Mouse (Mus musculus): ENCODE measurements around the gene E2f2. TPM values are rescaled to one million over a fixed set of nuclear protein-coding genes. Genes with fewer than 3 reads are reported as not detected.

Gene E2f2
- total and polyA plus RNA-seq, 3 experiments: 0.65 to 5.3 (median 1.3) TPM

- Histone ChIP-seq H3K79me2 (replicated peaks; ENCODE audit: control insufficient read depth, insufficient read depth, low read length) (no peaks in the 10 kb centered on the region), H3K9ac (ENCODE audit: low read depth, low read length) (no peak overlapping the region), H3K4me3 (no peak overlapping the region), H3K4me1 (ENCODE audit: control insufficient read depth, insufficient read depth, low read length) (peaks cover 4% of the 10 kb centered on the region), H3K27me3 (ENCODE audit: control insufficient read depth, insufficient read depth, low read length) (no peaks in the 10 kb centered on the region), H3K27ac (no peak overlapping the region), H3K36me3 (ENCODE audit: control insufficient read depth, insufficient read depth, low read length) (no peaks in the 10 kb centered on the region)
- DNase-seq: no peak
- no peak for TF ChIP-seq EP300 (IDR thresholded peaks at IDR 0.05; ENCODE audit: insufficient read depth, low read depth, low read length)
- no peak for TF ChIP-seq POLR2A (IDR thresholded peaks at IDR 0.05; ENCODE audit: insufficient read depth, low read depth, low read length)
- no peak for TF ChIP-seq CTCF (IDR thresholded peaks at IDR 0.05)
- intact Hi-C loops (cut with DNase I): no loop called here
- WGBS: 91% methylated on average over 23 of the region's 23 CpGs
Measured at GRCm38 (mm10) chr4:136186739-136187472, 14.7 kb downstream of the E2f2 start.

DNA sequence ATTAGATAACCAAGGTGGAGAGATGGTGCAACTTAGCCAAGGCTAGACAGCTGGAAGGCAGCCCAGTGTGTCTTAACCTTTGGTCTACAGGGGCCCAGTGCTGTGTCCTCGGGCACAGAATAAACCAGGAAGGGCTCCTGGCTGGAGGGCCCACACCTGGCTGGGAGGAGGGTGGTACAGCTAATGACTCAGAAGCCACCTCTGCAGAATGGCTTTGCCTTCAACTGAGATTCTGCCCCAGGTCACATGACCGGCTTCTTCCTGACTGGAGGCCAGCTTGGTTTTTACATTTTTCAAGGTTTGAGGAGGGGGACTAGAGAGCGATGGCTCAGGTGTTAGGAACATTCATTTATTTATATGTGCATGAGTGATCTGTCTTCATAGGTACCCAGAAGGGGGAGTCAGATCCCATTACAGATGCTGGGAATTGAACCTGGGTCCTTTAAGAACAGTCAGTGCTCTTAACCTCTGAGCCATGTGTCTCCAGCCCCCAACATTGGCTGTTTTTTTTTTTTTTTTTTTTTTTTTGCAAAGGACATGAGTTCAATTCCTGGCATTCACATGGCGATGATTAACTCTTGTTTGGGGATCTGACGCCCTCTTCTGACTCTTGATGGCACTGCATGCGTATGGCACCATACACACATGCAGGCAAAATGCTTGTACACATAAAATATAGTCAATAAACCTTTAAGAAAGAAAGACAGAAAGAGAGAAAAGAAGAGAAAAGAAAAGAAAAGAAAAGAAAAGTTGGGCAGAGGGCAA, 17.0 kb downstream of the E2f2 start:
- Histone ChIP-seq H3K4me1 (ENCODE audit: control insufficient read depth, insufficient read depth, low read length) (peaks cover 4% of the 10 kb centered on the region), H3K27me3 (ENCODE audit: control insufficient read depth, insufficient read depth, low read length) (no peaks in the 10 kb centered on the region), H3K9ac (ENCODE audit: low read depth, low read length) (no peak overlapping the region), H3K36me3 (ENCODE audit: control insufficient read depth, insufficient read depth, low read length) (no peaks in the 10 kb centered on the region), H3K27ac (no peak overlapping the region), H3K4me3 (no peak overlapping the region), H3K79me2 (replicated peaks; ENCODE audit: control insufficient read depth, insufficient read depth, low read length) (no peaks in the 10 kb centered on the region)
- intact Hi-C loops (cut with DNase I): no loop called here
- 84% methylated on average over 6 of the region's 6 CpGs for WGBS
- DNase-seq: no peak
- TF ChIP-seq EP300 (IDR thresholded peaks at IDR 0.05; ENCODE audit: insufficient read depth, low read depth, low read length) (no peak), CTCF (IDR thresholded peaks at IDR 0.05) (peak; percentile 38; the same call in 1 of the 2 replicates), POLR2A (IDR thresholded peaks at IDR 0.05; ENCODE audit: insufficient read depth, low read depth, low read length) (no peak)

DNA sequence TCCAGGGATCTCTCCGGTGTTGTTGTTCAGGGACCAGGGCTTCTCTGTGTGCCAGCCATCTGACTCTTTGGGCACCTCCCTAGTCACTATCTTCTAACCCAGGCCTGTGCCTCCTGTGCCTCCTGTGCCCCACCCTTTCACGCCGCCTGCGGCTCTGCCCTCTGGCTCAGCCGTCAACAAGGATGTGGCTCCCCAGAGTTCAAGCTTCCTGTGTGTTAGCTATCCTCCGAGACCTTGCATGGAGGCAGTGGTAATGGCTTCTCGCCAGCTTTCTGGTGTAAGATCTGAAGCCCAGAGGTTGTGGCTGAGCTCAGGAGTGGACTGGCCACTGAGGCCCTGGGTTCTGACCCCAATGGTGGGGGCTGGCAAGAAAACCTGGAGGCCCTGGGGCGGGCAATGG, 17.7 kb downstream of the E2f2 start:
- H3K79me2 ChIP-seq (replicated peaks; ENCODE audit: control insufficient read depth, insufficient read depth, low read length): no peaks in the 10 kb centered on the region
- H3K27me3 ChIP-seq (ENCODE audit: control insufficient read depth, insufficient read depth, low read length): no peaks in the 10 kb centered on the region
- DNase-seq: no peak
- H3K27ac ChIP-seq: no peak overlapping the region
- 62% methylated on average over 8 of the region's 8 CpGs for WGBS
- H3K36me3 ChIP-seq (ENCODE audit: control insufficient read depth, insufficient read depth, low read length): no peaks in the 10 kb centered on the region
- peaks cover 4% of the 10 kb centered on the region for H3K4me1 ChIP-seq (ENCODE audit: control insufficient read depth, insufficient read depth, low read length)
- H3K9ac ChIP-seq (ENCODE audit: low read depth, low read length): no peak overlapping the region
- H3K4me3 ChIP-seq: no peak overlapping the region
- intact Hi-C loops (cut with DNase I): no loop called here
- no peak for TF ChIP-seq POLR2A (IDR thresholded peaks at IDR 0.05; ENCODE audit: insufficient read depth, low read depth, low read length)
- no peak for TF ChIP-seq CTCF (IDR thresholded peaks at IDR 0.05)
- TF ChIP-seq EP300 (IDR thresholded peaks at IDR 0.05; ENCODE audit: insufficient read depth, low read depth, low read length): no peak

- Histone ChIP-seq H3K27me3 (ENCODE audit: control insufficient read depth, insufficient read depth, low read length) (no peaks in the 10 kb centered on the region), H3K79me2 (replicated peaks; ENCODE audit: control insufficient read depth, insufficient read depth, low read length) (no peaks in the 10 kb centered on the region), H3K4me3 (no peak overlapping the region), H3K27ac (no peak overlapping the region), H3K36me3 (ENCODE audit: control insufficient read depth, insufficient read depth, low read length) (no peaks in the 10 kb centered on the region), H3K4me1 (ENCODE audit: control insufficient read depth, insufficient read depth, low read length) (no peaks in the 10 kb centered on the region), H3K9ac (ENCODE audit: low read depth, low read length) (no peak overlapping the region)
- 68% methylated on average over 3 of the region's 3 CpGs for WGBS
- DNase-seq: no peak
- TF ChIP-seq EP300 (IDR thresholded peaks at IDR 0.05; ENCODE audit: insufficient read depth, low read depth, low read length) (no peak), CTCF (IDR thresholded peaks at IDR 0.05) (no peak), POLR2A (IDR thresholded peaks at IDR 0.05; ENCODE audit: insufficient read depth, low read depth, low read length) (no peak)
- intact Hi-C loops (cut with DNase I): no loop called here
Measured at GRCm38 (mm10) chr4:136193571-136193970, 21.4 kb downstream of the E2f2 start.

- no peak for DNase-seq
- 63% methylated on average over 7 of the region's 7 CpGs for WGBS
Measured at GRCm38 (mm10) chr4:136195029-136195428, 22.8 kb downstream of the E2f2 start.

GRCm38 (mm10) chr4:136195629-136196028, 23.4 kb downstream of the E2f2 start:
- intact Hi-C loops (cut with DNase I): no loop called here
- H3K4me1 ChIP-seq (ENCODE audit: control insufficient read depth, insufficient read depth, low read length): no peaks in the 10 kb centered on the region
- no peak overlapping the region for H3K9ac ChIP-seq (ENCODE audit: low read depth, low read length)
- no peaks in the 10 kb centered on the region for H3K79me2 ChIP-seq (replicated peaks; ENCODE audit: control insufficient read depth, insufficient read depth, low read length)
- TF ChIP-seq EP300 (IDR thresholded peaks at IDR 0.05; ENCODE audit: insufficient read depth, low read depth, low read length): no peak
- TF ChIP-seq CTCF (IDR thresholded peaks at IDR 0.05): no peak
- TF ChIP-seq POLR2A (IDR thresholded peaks at IDR 0.05; ENCODE audit: insufficient read depth, low read depth, low read length): no peak
- no peak overlapping the region for H3K4me3 ChIP-seq
- no peaks in the 10 kb centered on the region for H3K36me3 ChIP-seq (ENCODE audit: control insufficient read depth, insufficient read depth, low read length)
- DNase-seq: no peak
- H3K27me3 ChIP-seq (ENCODE audit: control insufficient read depth, insufficient read depth, low read length): no peaks in the 10 kb centered on the region
- WGBS: 85% methylated on average over 9 of the region's 9 CpGs
- no peak overlapping the region for H3K27ac ChIP-seq

More at GRCm38 (mm10) chr4:136195029-136195428, 22.8 kb downstream of the E2f2 start:
- intact Hi-C loops (cut with DNase I): no loop called here
- no peaks in the 10 kb centered on the region for H3K36me3 ChIP-seq (ENCODE audit: control insufficient read depth, insufficient read depth, low read length)
- no peaks in the 10 kb centered on the region for H3K4me1 ChIP-seq (ENCODE audit: control insufficient read depth, insufficient read depth, low read length)
- TF ChIP-seq CTCF (IDR thresholded peaks at IDR 0.05) (no peak), EP300 (IDR thresholded peaks at IDR 0.05; ENCODE audit: insufficient read depth, low read depth, low read length) (no peak), POLR2A (IDR thresholded peaks at IDR 0.05; ENCODE audit: insufficient read depth, low read depth, low read length) (no peak)
- H3K27me3 ChIP-seq (ENCODE audit: control insufficient read depth, insufficient read depth, low read length): no peaks in the 10 kb centered on the region
- no peaks in the 10 kb centered on the region for H3K79me2 ChIP-seq (replicated peaks; ENCODE audit: control insufficient read depth, insufficient read depth, low read length)
- no peak overlapping the region for H3K27ac ChIP-seq
- H3K4me3 ChIP-seq: no peak overlapping the region
- no peak overlapping the region for H3K9ac ChIP-seq (ENCODE audit: low read depth, low read length)
